Mouse (Mus musculus) NIH3T3 (cell line): Measurements from ENCODE around the gene Fbxl22.

ENCODE experiments used
- DNase-seq: peaks from one replicate; pipeline ENCODE4 v3.0.0-alpha.2; 2012; ENCODE audit warnings: low read depth

Fbxl22 gene

GRCm38 (mm10) chr9:66514256-66514770 is at the start of gene Fbxl22:
Fbxl22 (minus strand) TSS chr9:66514593.
- DNase-seq = peak; percentile 33

- no peak for DNase-seq
Observed at GRCm38 (mm10) chr9:66562215-66562614, 47.8 kb upstream of the Fbxl22 start.

- no peak for DNase-seq
Observed at GRCm38 (mm10) chr9:66561496-66561895, 47.1 kb upstream of the Fbxl22 start.

GRCm38 (mm10) chr9:66560728-66561127 is 46.3 kb upstream of the Fbxl22 start:
- no peak for DNase-seq

GRCm38 (mm10) chr9:66560295-66560694 is 45.9 kb upstream of the Fbxl22 start:
- no peak for DNase-seq

GRCm38 (mm10) chr9:66558971-66559370 is 44.6 kb upstream of the Fbxl22 start:
- DNase-seq = no peak

GRCm38 (mm10) chr9:66542785-66543184 is 28.4 kb upstream of the Fbxl22 start:
- no peak for DNase-seq

- DNase-seq = no peak
Observed at GRCm38 (mm10) chr9:66521595-66521994, 7.2 kb upstream of the Fbxl22 start.

GRCm38 (mm10) chr9:66520299-66520698 is 5.9 kb upstream of the Fbxl22 start:
- no peak for DNase-seq

GRCm38 (mm10) chr9:66518901-66519300 is 4.5 kb upstream of the Fbxl22 start:
- DNase-seq = no peak

GRCm38 (mm10) chr9:66518251-66518650 is 3.9 kb upstream of the Fbxl22 start:
- peak; percentile 77 for DNase-seq

- no peak for DNase-seq
Observed at GRCm38 (mm10) chr9:66517746-66518145, 3.4 kb upstream of the Fbxl22 start.

GRCm38 (mm10) chr9:66516296-66516940 is 2.0 kb upstream of the Fbxl22 start:
- peak; percentile 85 for DNase-seq

GRCm38 (mm10) chr9:66515680-66516210 is 1.4 kb upstream of the Fbxl22 start:
- no peak for DNase-seq

- DNase-seq = no peak
Observed at GRCm38 (mm10) chr9:66515115-66515514, 722 bp upstream of the Fbxl22 start.

- no peak for DNase-seq
Observed at GRCm38 (mm10) chr9:66513661-66514255, 635 bp downstream of the Fbxl22 start.

- no peak for DNase-seq
Observed at GRCm38 (mm10) chr9:66513150-66513549, 1.2 kb downstream of the Fbxl22 start.

- peak; percentile 79 for DNase-seq
Observed at GRCm38 (mm10) chr9:66512351-66512671, 2.1 kb downstream of the Fbxl22 start.

GRCm38 (mm10) chr9:66511580-66512350 is 2.6 kb downstream of the Fbxl22 start:
- DNase-seq = peak; percentile 94

GRCm38 (mm10) chr9:66510944-66511343 is 3.4 kb downstream of the Fbxl22 start:
- peak; percentile 60 for DNase-seq

- no peak for DNase-seq
Observed at GRCm38 (mm10) chr9:66510351-66510841, 4.0 kb downstream of the Fbxl22 start.

GRCm38 (mm10) chr9:66508890-66509399 is 5.4 kb downstream of the Fbxl22 start:
- DNase-seq = no peak
